Mouse (Mus musculus): ENCODE data around the gene Iqgap1. TPM values are rescaled to one million over a fixed set of nuclear protein-coding genes. Genes with fewer than 3 reads are reported as not detected.

The Iqgap1 gene
- polyA plus RNA-seq, 1 experiment from 2014 or later: 94.3 TPM

DNA sequence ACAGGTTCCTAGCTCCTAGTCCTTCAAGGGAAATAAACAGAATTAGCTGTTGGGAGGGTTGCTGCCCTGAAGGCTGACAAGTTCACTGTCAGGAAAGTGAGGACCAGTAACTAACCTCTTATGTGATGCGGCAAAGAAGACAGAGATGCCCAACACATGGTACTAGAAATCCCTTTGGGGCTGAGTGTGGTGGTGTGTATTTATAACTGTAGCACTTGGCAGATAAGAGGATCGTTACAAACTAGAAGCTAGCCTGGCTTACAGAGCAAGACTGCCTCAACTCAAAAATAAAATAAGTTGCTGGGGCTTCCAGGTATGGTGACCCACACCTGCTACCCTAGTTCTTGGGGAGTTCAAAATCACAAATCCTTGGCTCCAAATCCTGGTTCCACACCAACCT is 23.5 kb upstream of the Iqgap1 start:
- H3K4me3 ChIP-seq (ENCODE audit: low read depth, low read length): no peak overlapping the region
- no peaks in the 10 kb centered on the region for H3K36me3 ChIP-seq (ENCODE audit: control insufficient read depth, insufficient read depth, low read length)
- ATAC-seq (ENCODE audit: insufficient number of reproducible peaks, insufficient read depth, low FRiP score, low read depth): no peak
- 69% methylated on average over 2 of the region's 2 CpGs for WGBS
- no peaks in the 10 kb centered on the region for H3K27me3 ChIP-seq (ENCODE audit: control insufficient read depth, insufficient read depth, low read length)
- H3K27ac ChIP-seq (ENCODE audit: low read length): no peak overlapping the region
- H3K9ac ChIP-seq (replicated peaks; ENCODE audit: low read depth, low read length): no peak overlapping the region
- no peaks in the 10 kb centered on the region for H3K4me1 ChIP-seq (ENCODE audit: control insufficient read depth, insufficient read depth, low read length)
- no peak overlapping the region for H3K4me2 ChIP-seq (replicated peaks; ENCODE audit: low read depth, low read length)
- no peaks in the 10 kb centered on the region for H3K9me3 ChIP-seq (ENCODE audit: control insufficient read depth, low read depth, low read length)

DNA sequence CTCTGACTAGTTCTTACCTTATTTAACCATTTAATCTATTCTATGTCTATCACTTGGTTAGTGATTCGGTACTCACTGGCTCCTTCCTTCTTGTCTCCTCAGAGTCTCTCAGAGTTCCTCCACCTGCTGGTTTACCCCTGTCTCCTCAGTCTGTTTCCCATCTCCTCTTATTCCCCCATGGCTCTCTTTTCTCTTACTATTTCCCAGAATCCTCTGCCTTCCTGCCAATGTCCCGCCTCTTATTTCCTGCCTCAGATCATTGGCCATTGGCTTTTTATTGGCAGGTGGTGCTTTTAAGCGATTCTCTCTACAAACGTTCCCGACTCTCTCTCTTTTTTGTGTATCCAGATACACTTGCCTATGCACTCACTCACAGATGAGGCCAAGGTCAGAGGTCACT is 20.9 kb upstream of the Iqgap1 start:
- no peak overlapping the region for H3K9ac ChIP-seq (replicated peaks; ENCODE audit: low read depth, low read length)
- no peak overlapping the region for H3K4me3 ChIP-seq (ENCODE audit: low read depth, low read length)
- 0 out of 2 replicates have a peak, but pooled peaks cover 3% of the 10 kb centered on the region for H3K4me1 ChIP-seq (ENCODE audit: control insufficient read depth, insufficient read depth, low read length)
- no peak overlapping the region for H3K4me2 ChIP-seq (replicated peaks; ENCODE audit: low read depth, low read length)
- no peak for ATAC-seq (ENCODE audit: insufficient number of reproducible peaks, insufficient read depth, low FRiP score, low read depth)
- H3K27ac ChIP-seq (ENCODE audit: low read length): no peak overlapping the region
- no peaks in the 10 kb centered on the region for H3K9me3 ChIP-seq (ENCODE audit: control insufficient read depth, low read depth, low read length)
- WGBS: 80% methylated on average over 5 of the region's 5 CpGs
- H3K27me3 ChIP-seq (ENCODE audit: control insufficient read depth, insufficient read depth, low read length): no peaks in the 10 kb centered on the region
- no peaks in the 10 kb centered on the region for H3K36me3 ChIP-seq (ENCODE audit: control insufficient read depth, insufficient read depth, low read length)

DNA sequence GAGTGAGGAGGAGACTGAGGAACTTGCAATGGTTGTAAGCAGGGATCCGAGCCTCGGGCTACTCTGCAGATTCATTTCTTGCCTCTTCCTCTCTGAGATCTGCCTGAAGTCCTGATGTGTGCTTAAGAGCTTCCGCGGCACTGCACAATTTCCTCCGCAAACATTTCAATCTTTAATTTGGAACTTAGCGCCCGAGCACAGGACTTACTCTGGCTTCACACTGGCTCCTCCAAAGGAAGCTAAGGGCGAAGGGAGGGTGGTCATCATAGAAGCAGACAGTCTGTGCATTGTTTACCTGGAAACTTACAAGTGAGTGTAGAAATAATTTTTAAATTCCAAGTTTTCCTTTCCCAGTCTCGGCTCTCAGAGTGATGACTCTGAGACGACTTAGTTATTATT is 20.5 kb upstream of the Iqgap1 start:
- Histone ChIP-seq H3K27ac (ENCODE audit: low read length) (no peak overlapping the region), H3K36me3 (ENCODE audit: control insufficient read depth, insufficient read depth, low read length) (no peaks in the 10 kb centered on the region), H3K4me1 (ENCODE audit: control insufficient read depth, insufficient read depth, low read length) (0 out of 2 replicates have a peak, but pooled peaks cover 3% of the 10 kb centered on the region), H3K4me3 (ENCODE audit: low read depth, low read length) (no peak overlapping the region), H3K4me2 (replicated peaks; ENCODE audit: low read depth, low read length) (no peak overlapping the region), H3K9me3 (ENCODE audit: control insufficient read depth, low read depth, low read length) (no peaks in the 10 kb centered on the region), H3K27me3 (ENCODE audit: control insufficient read depth, insufficient read depth, low read length) (no peaks in the 10 kb centered on the region), H3K9ac (replicated peaks; ENCODE audit: low read depth, low read length) (no peak overlapping the region)
- ATAC-seq (ENCODE audit: insufficient number of reproducible peaks, insufficient read depth, low FRiP score, low read depth): no peak
- 81% methylated on average over 10 of the region's 10 CpGs for WGBS

DNA sequence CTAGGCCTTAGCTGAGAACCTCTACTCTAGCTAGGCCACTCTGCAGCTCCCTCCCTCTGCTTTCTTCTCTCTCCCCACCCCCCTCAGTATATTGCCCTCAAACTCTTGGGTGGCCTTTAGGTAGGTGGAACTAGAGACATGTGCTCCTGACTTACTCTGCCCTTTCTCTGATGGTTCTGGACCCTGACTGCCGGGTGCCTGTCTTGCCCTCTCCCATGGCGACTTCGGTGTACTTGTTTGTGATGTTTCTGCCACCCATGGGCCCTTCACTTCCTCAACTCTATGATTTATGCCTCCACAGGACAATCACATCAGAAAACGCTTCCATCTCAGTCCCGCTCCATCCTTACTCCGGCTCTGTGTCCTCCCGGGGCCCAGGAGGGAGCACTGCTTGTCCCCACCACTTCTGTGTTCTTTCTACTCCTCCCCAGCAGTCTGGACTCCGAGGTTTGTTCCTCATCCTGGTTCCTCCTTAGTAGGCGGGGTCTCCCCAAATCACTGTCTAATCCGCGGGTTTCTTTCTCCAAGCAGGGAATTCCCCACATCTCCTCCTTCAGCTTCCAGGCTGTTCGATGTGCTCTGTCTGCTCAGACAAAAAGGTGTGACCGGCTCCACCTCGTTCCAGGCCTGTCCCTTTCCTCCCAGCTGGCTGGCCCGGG is 20.0 kb upstream of the Iqgap1 start:
- H3K9me3 ChIP-seq (ENCODE audit: control insufficient read depth, low read depth, low read length): no peaks in the 10 kb centered on the region
- no peak overlapping the region for H3K9ac ChIP-seq (replicated peaks; ENCODE audit: low read depth, low read length)

DNA sequence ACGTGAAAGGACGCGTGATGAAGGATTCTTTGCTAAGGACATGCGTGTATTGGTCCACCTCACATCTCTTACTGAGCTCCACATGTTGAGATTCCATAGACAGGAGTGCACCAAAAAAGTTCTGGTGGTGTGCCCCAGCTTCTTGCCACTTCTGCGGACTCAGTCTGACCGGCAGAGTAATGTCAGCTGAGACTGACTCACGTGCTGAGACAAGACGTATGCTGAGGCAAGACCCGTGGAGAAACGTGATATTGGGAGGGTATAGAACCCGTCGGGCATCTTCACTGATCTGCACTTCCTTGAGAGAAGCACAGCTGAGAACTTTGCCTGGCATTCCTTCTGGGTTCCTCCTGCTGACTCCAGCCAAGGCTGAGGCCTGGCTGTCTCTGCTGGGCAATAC is 18.9 kb upstream of the Iqgap1 start:
- no peak overlapping the region for H3K27ac ChIP-seq (ENCODE audit: low read length)

More for the DNA sequence above, 20.0 kb upstream of the Iqgap1 start:
- H3K36me3 ChIP-seq (ENCODE audit: control insufficient read depth, insufficient read depth, low read length): no peaks in the 10 kb centered on the region
- WGBS: 60% methylated on average over 15 of the region's 15 CpGs
- no peak for ATAC-seq (ENCODE audit: insufficient number of reproducible peaks, insufficient read depth, low FRiP score, low read depth)
- no peak overlapping the region for H3K27ac ChIP-seq (ENCODE audit: low read length)
- H3K4me3 ChIP-seq (ENCODE audit: low read depth, low read length): no peak overlapping the region
- 0 out of 2 replicates have a peak, but pooled peaks cover 3% of the 10 kb centered on the region for H3K4me1 ChIP-seq (ENCODE audit: control insufficient read depth, insufficient read depth, low read length)
- no peak overlapping the region for H3K4me2 ChIP-seq (replicated peaks; ENCODE audit: low read depth, low read length)
- no peaks in the 10 kb centered on the region for H3K27me3 ChIP-seq (ENCODE audit: control insufficient read depth, insufficient read depth, low read length)

DNA sequence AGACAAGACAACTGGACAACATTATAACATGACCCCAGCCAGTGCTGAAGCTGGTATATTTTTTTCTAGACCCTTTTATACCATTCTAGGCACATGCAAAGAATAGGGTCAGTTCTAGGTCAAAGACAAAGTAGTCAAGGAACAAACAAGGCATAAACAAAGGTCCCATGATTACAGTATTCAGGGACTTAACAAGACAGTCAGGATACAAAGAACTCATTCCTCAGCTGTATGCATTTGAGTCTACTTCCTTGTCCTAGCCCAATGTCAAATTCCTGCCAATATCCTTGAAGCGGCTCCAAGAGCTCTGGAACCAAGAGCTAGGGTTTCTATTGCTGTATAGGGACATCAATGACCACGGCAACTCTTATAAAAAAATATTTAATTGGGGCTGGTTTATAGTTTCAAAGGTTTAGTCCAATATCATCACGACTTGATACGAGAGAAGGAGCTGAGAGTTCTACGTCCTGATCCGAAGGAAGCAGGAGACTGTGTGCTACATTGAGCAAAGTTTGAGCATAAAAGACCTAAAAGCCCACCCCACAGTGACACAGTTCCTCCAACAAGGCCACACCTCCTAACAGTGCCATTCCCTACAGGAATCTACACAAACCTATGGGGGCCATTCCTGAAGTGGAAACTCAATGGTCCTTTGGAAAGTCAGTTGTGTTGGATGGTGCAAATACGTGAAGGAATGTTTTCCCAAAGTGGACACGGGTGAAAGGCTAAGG is 18.3 kb upstream of the Iqgap1 start:
- no peak overlapping the region for H3K4me2 ChIP-seq (replicated peaks; ENCODE audit: low read depth, low read length)

More for the DNA sequence above, 18.9 kb upstream of the Iqgap1 start:
- Histone ChIP-seq H3K4me1 (ENCODE audit: control insufficient read depth, insufficient read depth, low read length) (0 out of 2 replicates have a peak, but pooled peaks cover 4% of the 10 kb centered on the region), H3K4me2 (replicated peaks; ENCODE audit: low read depth, low read length) (no peak overlapping the region), H3K9ac (replicated peaks; ENCODE audit: low read depth, low read length) (no peak overlapping the region), H3K4me3 (ENCODE audit: low read depth, low read length) (no peak overlapping the region), H3K36me3 (ENCODE audit: control insufficient read depth, insufficient read depth, low read length) (no peaks in the 10 kb centered on the region), H3K9me3 (ENCODE audit: control insufficient read depth, low read depth, low read length) (no peaks in the 10 kb centered on the region), H3K27me3 (ENCODE audit: control insufficient read depth, insufficient read depth, low read length) (no peaks in the 10 kb centered on the region)
- 93% methylated on average over 12 of the region's 12 CpGs for WGBS
- no peak for ATAC-seq (ENCODE audit: insufficient number of reproducible peaks, insufficient read depth, low FRiP score, low read depth)

DNA sequence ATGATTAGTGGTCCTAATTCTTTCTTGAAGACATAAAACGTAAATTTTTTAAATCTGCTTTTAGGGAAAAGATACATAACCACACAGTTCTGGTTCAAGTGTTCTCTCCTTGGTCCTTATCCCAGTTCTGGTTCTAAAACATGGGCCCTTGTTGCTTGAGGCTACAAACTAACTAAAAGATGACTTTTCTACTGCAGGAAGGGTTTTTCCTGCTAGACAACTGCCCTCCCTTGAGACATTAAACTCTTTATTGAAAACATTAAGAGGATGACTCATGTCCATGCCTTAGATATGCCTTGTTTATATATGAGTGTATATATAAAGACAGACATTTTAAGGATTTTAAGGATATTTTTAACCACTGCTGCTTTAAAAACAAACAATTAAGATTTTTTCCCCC is 17.4 kb upstream of the Iqgap1 start:
- WGBS: 93% methylated on average over 1 of the region's 1 CpGs
- no peak for ATAC-seq (ENCODE audit: insufficient number of reproducible peaks, insufficient read depth, low FRiP score, low read depth)
- no peak overlapping the region for H3K9ac ChIP-seq (replicated peaks; ENCODE audit: low read depth, low read length)
- no peaks in the 10 kb centered on the region for H3K27me3 ChIP-seq (ENCODE audit: control insufficient read depth, insufficient read depth, low read length)
- no peak overlapping the region for H3K4me2 ChIP-seq (replicated peaks; ENCODE audit: low read depth, low read length)
- H3K36me3 ChIP-seq (ENCODE audit: control insufficient read depth, insufficient read depth, low read length): no peaks in the 10 kb centered on the region
- no peak overlapping the region for H3K4me3 ChIP-seq (ENCODE audit: low read depth, low read length)
- H3K27ac ChIP-seq (ENCODE audit: low read length): no peak overlapping the region
- H3K9me3 ChIP-seq (ENCODE audit: control insufficient read depth, low read depth, low read length): no peaks in the 10 kb centered on the region
- H3K4me1 ChIP-seq (ENCODE audit: control insufficient read depth, insufficient read depth, low read length): 0 out of 2 replicates have a peak, but pooled peaks cover 5% of the 10 kb centered on the region

More for the DNA sequence above, 18.3 kb upstream of the Iqgap1 start:
- no peak overlapping the region for H3K9ac ChIP-seq (replicated peaks; ENCODE audit: low read depth, low read length)
- H3K27ac ChIP-seq (ENCODE audit: low read length): no peak overlapping the region
- no peaks in the 10 kb centered on the region for H3K9me3 ChIP-seq (ENCODE audit: control insufficient read depth, low read depth, low read length)
- ATAC-seq (ENCODE audit: insufficient number of reproducible peaks, insufficient read depth, low FRiP score, low read depth): no peak
- no peak overlapping the region for H3K4me3 ChIP-seq (ENCODE audit: low read depth, low read length)
- H3K27me3 ChIP-seq (ENCODE audit: control insufficient read depth, insufficient read depth, low read length): no peaks in the 10 kb centered on the region
- WGBS: 94% methylated on average over 8 of the region's 8 CpGs
- H3K36me3 ChIP-seq (ENCODE audit: control insufficient read depth, insufficient read depth, low read length): no peaks in the 10 kb centered on the region
- 0 out of 2 replicates have a peak, but pooled peaks cover 5% of the 10 kb centered on the region for H3K4me1 ChIP-seq (ENCODE audit: control insufficient read depth, insufficient read depth, low read length)

DNA sequence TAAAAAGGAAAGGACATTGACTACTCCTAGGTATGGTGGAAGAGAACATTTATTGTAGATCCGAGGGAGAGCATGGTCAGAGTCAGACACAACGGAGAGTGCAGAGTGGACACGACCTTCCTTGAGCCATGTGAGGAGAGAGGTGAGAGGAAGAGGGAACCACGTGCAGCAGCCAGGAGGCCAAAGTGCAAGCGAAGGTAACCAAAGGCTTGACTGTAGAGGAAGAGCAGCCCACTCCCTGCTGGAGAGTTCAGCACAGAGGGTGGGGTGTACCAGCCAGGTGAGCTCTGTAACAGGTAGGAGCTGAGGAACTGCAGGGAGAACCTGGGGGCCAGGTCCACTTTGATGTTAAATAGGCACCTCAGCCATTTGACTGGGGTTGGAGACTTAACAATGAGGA is 16.4 kb upstream of the Iqgap1 start:
- ATAC-seq (ENCODE audit: insufficient number of reproducible peaks, insufficient read depth, low FRiP score, low read depth): no peak
- Histone ChIP-seq H3K4me2 (replicated peaks; ENCODE audit: low read depth, low read length) (no peak overlapping the region), H3K4me1 (ENCODE audit: control insufficient read depth, insufficient read depth, low read length) (0 out of 2 replicates have a peak, but pooled peaks cover 5% of the 10 kb centered on the region), H3K27me3 (ENCODE audit: control insufficient read depth, insufficient read depth, low read length) (no peaks in the 10 kb centered on the region), H3K27ac (ENCODE audit: low read length) (no peak overlapping the region), H3K9ac (replicated peaks; ENCODE audit: low read depth, low read length) (no peak overlapping the region), H3K4me3 (ENCODE audit: low read depth, low read length) (no peak overlapping the region), H3K9me3 (ENCODE audit: control insufficient read depth, low read depth, low read length) (no peaks in the 10 kb centered on the region), H3K36me3 (ENCODE audit: control insufficient read depth, insufficient read depth, low read length) (no peaks in the 10 kb centered on the region)
- 60% methylated on average over 5 of the region's 5 CpGs for WGBS
